Mouse (Mus musculus) heart, embryonic 15.5 days (tissue): ENCODE measurements around the gene Pms2. TPM values are rescaled to one million over a fixed set of nuclear protein-coding genes. Genes with fewer than 3 reads are reported as not detected.

ENCODE experiments used
- ATAC-seq: fragments of 200-750 bp; cut with Nextera tagmentation; replicated peaks from 2 replicates; pipeline ENCODE4 v1.8.0; 2017; ENCODE audit warnings: low read depth, moderate TSS enrichment; ENCODE audit not compliant: insufficient number of reproducible peaks, insufficient read depth, low FRiP score
- H3K27ac ChIP-seq: fragments of 300-500 bp; sonication (generic); 2 replicates; pipeline ENCODE4 v1.5.1; 2015; ENCODE audit warnings: mild to moderate bottlenecking, inconsistent platforms
- H3K27me3 ChIP-seq: fragments of 300-500 bp; sonication (generic); 2 replicates; pipeline ENCODE4 v1.6.1; 2015; ENCODE audit warnings: inconsistent platforms
- H3K36me3 ChIP-seq: fragments of 300-500 bp; sonication (generic); 2 replicates; pipeline ENCODE4 v1.6.1; 2015; ENCODE audit warnings: mild to moderate bottlenecking, inconsistent platforms
- H3K4me1 ChIP-seq: fragments of 300-500 bp; sonication (generic); replicated peaks from 2 replicates; pipeline ENCODE4 v1.6.1; 2015; ENCODE audit warnings: inconsistent platforms
- H3K4me2 ChIP-seq: fragments of 300-500 bp; sonication (generic); 2 replicates; pipeline ENCODE4 v1.6.1; 2015; ENCODE audit warnings: inconsistent platforms, mild to moderate bottlenecking, moderate library complexity
- H3K4me3 ChIP-seq: fragments of 300-500 bp; sonication (generic); 2 replicates; pipeline ENCODE4 v1.5.1; 2015; ENCODE audit warnings: mild to moderate bottlenecking, inconsistent platforms
- H3K9ac ChIP-seq: fragments of 300-500 bp; sonication (generic); 2 replicates; pipeline ENCODE4 v1.6.1; 2015; ENCODE audit warnings: mild to moderate bottlenecking, inconsistent platforms
- H3K9me3 ChIP-seq: fragments of 300-500 bp; sonication (generic); replicated peaks from 2 replicates; pipeline ENCODE4 v1.6.1; 2016; ENCODE audit warnings: inconsistent platforms
- WGBS: fragments of 180-500 bp; shearing (Covaris S2); methylation state at CpG from one replicate; pipeline ENCODE4 v1.1.7; 2015; ENCODE audit warnings: mixed read lengths; 5-methylcytosine and 5-hydroxymethylcytosine counted together
- polyA plus RNA-seq: library from polyadenylated mRNA; unstranded; fragments of >200 nt; fragmentation: Nextera tagmentation; extraction: Ambion mirVana; gene quantifications from 2 replicates; pipeline ENCODE4 v1.2.1, GENCODE M21; 2015

Pms2 gene
- polyA plus RNA-seq, 1 experiment from 2014 or later = 15.5 TPM

GRCm38 (mm10) chr5:143933875-143934274, 24.1 kb downstream of the Pms2 start:
- no peak overlapping the region for H3K4me2 ChIP-seq
- H3K9ac ChIP-seq = no peak overlapping the region
- peaks cover 27% of the 10 kb centered on the region for H3K36me3 ChIP-seq
- H3K27ac ChIP-seq = no peak overlapping the region
- no peaks in the 10 kb centered on the region; the same call in 1 of the 2 replicates for H3K4me1 ChIP-seq
- ATAC-seq = no peak
- no peaks in the 10 kb centered on the region for H3K9me3 ChIP-seq
- 75% methylated on average over 1 of the region's 1 CpGs for WGBS
- H3K27me3 ChIP-seq = no peaks in the 10 kb centered on the region
- H3K4me3 ChIP-seq = no peak overlapping the region

DNA sequence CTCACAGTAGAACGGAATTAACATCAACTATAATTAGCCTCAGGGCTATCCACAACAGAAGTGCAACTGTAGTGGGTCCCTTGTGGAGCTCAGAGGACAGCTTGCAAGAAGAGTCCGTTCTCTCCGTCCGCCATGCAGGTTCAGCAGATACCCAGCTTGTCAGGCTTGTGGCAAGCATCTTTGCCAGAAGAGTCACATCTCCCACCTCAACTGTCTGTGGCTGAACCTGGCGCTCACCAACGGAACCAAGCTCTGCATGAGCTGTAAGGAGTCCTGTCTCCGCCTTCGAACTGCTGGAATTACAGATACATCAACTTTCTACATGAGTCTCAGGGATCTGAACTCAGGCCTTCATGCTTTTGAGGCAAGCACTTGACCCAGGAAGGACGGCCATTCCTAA, 26.4 kb downstream of the Pms2 start:
- Histone ChIP-seq H3K4me1 (no peaks in the 10 kb centered on the region; the same call in 1 of the 2 replicates), H3K9me3 (no peaks in the 10 kb centered on the region), H3K36me3 (peaks cover 6% of the 10 kb centered on the region; the same call in 1 of the 2 replicates), H3K27ac (no peak overlapping the region), H3K4me3 (no peak overlapping the region), H3K4me2 (no peak overlapping the region), H3K27me3 (no peaks in the 10 kb centered on the region), H3K9ac (no peak overlapping the region)
- WGBS = 72% methylated on average over 9 of the region's 9 CpGs
- no peak for ATAC-seq

- ATAC-seq = no peak
- H3K4me3 ChIP-seq = no peak overlapping the region
- no peak overlapping the region for H3K27ac ChIP-seq
- H3K4me1 ChIP-seq = no peaks in the 10 kb centered on the region
- 31% methylated on average over 10 of the region's 10 CpGs for WGBS
- no peaks in the 10 kb centered on the region for H3K9me3 ChIP-seq
- H3K9ac ChIP-seq = no peak overlapping the region
- H3K27me3 ChIP-seq = no peaks in the 10 kb centered on the region
- no peaks in the 10 kb centered on the region for H3K36me3 ChIP-seq
- no peak overlapping the region for H3K4me2 ChIP-seq
These were observed 31.8 kb downstream of the Pms2 start for GRCm38 (mm10) chr5:143941588-143941987.

DNA sequence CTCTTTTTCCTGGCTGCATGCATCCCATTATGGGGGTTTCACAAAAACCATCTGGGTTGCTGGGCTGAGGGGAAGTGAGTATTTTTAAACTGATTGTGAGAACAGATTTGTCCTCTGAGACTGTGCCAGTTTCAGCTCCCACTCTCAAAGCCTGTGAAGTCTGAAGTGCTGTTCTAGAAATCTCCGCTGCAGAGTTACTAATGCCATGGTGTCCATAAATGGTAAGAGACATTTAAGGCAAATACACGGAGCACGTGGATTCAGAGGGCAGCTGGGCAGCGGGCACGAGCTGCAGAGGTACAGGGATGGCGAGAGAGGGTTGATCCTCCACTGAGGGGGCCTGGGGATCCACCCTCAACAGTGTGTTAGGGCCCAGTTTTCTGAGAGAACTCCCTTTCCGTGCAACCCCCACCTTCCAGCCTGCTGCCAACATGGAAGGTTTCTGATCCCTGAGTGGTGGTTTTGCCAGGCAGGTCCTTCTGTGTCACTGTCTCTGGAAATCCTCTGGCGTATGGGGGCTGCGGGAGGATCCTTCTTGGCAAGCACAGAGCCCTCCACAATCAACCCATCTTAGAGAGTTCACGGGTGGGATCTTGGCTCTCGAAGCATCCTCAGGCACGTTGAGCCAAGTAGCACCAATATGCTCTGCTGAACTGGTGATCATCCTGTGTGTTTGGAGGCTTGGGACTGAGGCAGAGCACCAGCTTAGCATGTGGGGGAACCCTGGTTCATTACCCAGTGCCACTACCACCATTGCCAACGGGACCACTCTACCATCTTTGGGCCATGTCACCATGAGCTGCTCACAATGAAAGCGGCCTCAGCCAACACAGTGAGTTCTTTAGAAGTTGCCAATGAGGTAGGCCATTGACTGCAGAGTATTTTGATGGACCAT, 33.7 kb downstream of the Pms2 start:
- Histone ChIP-seq H3K9me3 (no peaks in the 10 kb centered on the region), H3K4me3 (no peak overlapping the region), H3K4me2 (no peak overlapping the region), H3K9ac (no peak overlapping the region), H3K27ac (no peak overlapping the region), H3K36me3 (no peaks in the 10 kb centered on the region), H3K27me3 (no peaks in the 10 kb centered on the region), H3K4me1 (no peaks in the 10 kb centered on the region)
- 73% methylated on average over 14 of the region's 14 CpGs for WGBS
- ATAC-seq = no peak

GRCm38 (mm10) chr5:143948361-143948760, 38.6 kb downstream of the Pms2 start:
- no peaks in the 10 kb centered on the region for H3K27me3 ChIP-seq
- no peak overlapping the region for H3K27ac ChIP-seq
- H3K36me3 ChIP-seq = no peaks in the 10 kb centered on the region
- ATAC-seq = no peak
- H3K9me3 ChIP-seq = no peaks in the 10 kb centered on the region
- no peaks in the 10 kb centered on the region for H3K4me1 ChIP-seq
- no peak overlapping the region for H3K9ac ChIP-seq
- H3K4me3 ChIP-seq = no peak overlapping the region
- no peak overlapping the region for H3K4me2 ChIP-seq
- WGBS = 81% methylated on average over 12 of the region's 12 CpGs

DNA sequence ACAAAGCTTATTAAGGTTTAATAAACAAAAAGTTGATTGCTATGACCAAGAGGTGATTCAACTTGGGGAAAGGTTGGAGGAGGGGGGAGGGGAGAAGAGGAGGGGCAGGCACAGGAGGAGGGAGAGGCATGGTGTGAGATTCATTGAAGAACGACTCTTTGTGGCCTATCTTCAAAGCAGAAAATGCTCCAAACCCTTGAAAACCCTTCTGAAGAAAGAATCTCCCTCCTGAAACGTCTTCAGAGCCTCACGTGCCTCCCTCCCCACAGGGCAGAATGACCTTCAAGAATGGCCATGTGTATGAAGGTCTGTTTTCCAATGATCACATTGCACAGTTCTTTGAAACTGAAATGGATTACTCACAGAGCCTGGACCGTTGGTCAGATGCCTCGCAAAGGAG, 40.3 kb downstream of the Pms2 start:
- 44% methylated on average over 5 of the region's 5 CpGs for WGBS
- Histone ChIP-seq H3K9ac (no peak overlapping the region), H3K9me3 (no peaks in the 10 kb centered on the region), H3K36me3 (no peaks in the 10 kb centered on the region), H3K27me3 (no peaks in the 10 kb centered on the region), H3K27ac (no peak overlapping the region), H3K4me3 (no peak overlapping the region), H3K4me2 (no peak overlapping the region), H3K4me1 (no peaks in the 10 kb centered on the region)
- ATAC-seq = no peak

DNA sequence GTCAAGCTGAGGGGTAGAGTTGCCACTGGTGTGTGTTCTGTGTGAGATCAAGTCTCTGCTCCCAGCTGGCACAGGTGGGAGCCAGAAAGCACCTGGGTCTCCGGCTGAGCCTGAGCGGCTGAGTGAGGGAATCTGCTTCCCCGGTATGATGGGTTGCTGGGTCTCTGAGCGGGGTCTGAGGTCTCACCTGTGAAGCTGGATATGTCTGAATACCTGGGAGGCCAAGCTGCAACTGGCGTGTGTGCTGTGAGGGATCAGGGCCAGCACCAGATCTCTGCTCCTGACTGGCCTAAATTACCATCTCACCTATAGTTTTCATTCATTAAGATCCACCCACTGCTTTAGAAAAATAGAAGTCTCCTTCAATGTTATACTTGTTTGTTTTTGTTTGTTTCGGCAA, 47.3 kb downstream of the Pms2 start:
- no peaks in the 10 kb centered on the region for H3K27me3 ChIP-seq
- no peaks in the 10 kb centered on the region for H3K36me3 ChIP-seq
- H3K9me3 ChIP-seq = no peaks in the 10 kb centered on the region
- ATAC-seq = no peak
- 83% methylated on average over 6 of the region's 6 CpGs for WGBS
- H3K4me2 ChIP-seq = no peak overlapping the region
- H3K4me3 ChIP-seq = no peak overlapping the region
- H3K9ac ChIP-seq = no peak overlapping the region
- no peaks in the 10 kb centered on the region for H3K4me1 ChIP-seq
- no peak overlapping the region for H3K27ac ChIP-seq

- no peak for ATAC-seq
- H3K27me3 ChIP-seq = no peaks in the 10 kb centered on the region
- WGBS = 88% methylated on average over 11 of the region's 11 CpGs
- no peak overlapping the region for H3K4me3 ChIP-seq
- no peaks in the 10 kb centered on the region for H3K9me3 ChIP-seq
- no peak overlapping the region for H3K27ac ChIP-seq
- no peaks in the 10 kb centered on the region for H3K36me3 ChIP-seq
- H3K4me1 ChIP-seq = no peaks in the 10 kb centered on the region
- H3K4me2 ChIP-seq = no peak overlapping the region
- no peak overlapping the region for H3K9ac ChIP-seq
These were observed 49.8 kb downstream of the Pms2 start for GRCm38 (mm10) chr5:143959551-143959950.

DNA sequence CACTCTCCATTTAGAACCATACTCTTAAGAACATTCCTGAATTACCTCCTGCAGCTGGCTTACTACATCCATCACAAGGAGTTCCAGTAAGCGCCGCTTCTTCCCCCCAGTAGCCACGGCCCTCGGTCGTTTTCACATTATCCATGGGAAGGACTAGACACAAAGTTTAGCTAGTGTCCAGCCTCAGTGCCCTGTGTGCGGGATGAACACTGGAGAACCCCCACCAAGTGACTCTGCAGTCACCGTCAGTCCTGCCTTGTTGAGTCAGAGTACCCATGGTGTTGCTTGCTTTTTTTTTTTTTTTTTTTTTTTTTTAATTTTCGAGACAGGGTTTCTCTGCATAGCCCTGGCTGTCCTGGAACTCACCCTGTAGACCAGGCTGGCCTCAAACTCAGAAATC, 51.4 kb downstream of the Pms2 start:
- no peak overlapping the region for H3K4me2 ChIP-seq
- WGBS = 78% methylated on average over 8 of the region's 8 CpGs

GRCm38 (mm10) chr5:143965586-143966345, 56.0 kb downstream of the Pms2 start:
- H3K4me1 ChIP-seq = no peaks in the 10 kb centered on the region
- no peaks in the 10 kb centered on the region for H3K9me3 ChIP-seq
- ATAC-seq = no peak
- no peak overlapping the region for H3K4me2 ChIP-seq
- H3K9ac ChIP-seq = no peak overlapping the region
- H3K27ac ChIP-seq = no peak overlapping the region
- H3K36me3 ChIP-seq = no peaks in the 10 kb centered on the region
- no peaks in the 10 kb centered on the region for H3K27me3 ChIP-seq
- H3K4me3 ChIP-seq = no peak overlapping the region
- WGBS = 76% methylated on average over 12 of the region's 12 CpGs

More for the DNA sequence above, 51.4 kb downstream of the Pms2 start:
- Histone ChIP-seq H3K9me3 (no peaks in the 10 kb centered on the region), H3K27ac (no peak overlapping the region), H3K9ac (no peak overlapping the region), H3K4me1 (no peaks in the 10 kb centered on the region), H3K27me3 (no peaks in the 10 kb centered on the region), H3K36me3 (no peaks in the 10 kb centered on the region), H3K4me3 (no peak overlapping the region)
- ATAC-seq = no peak

GRCm38 (mm10) chr5:143966671-143967070, 56.9 kb downstream of the Pms2 start:
- no peak for ATAC-seq
- 81% methylated on average over 12 of the region's 12 CpGs for WGBS
- Histone ChIP-seq H3K4me3 (no peak overlapping the region), H3K36me3 (no peaks in the 10 kb centered on the region), H3K9ac (no peak overlapping the region), H3K9me3 (no peaks in the 10 kb centered on the region), H3K4me1 (no peaks in the 10 kb centered on the region), H3K4me2 (no peak overlapping the region), H3K27ac (no peak overlapping the region), H3K27me3 (no peaks in the 10 kb centered on the region)
